Mouse (Mus musculus): Measurements from ENCODE around the gene Ptpn6. TPM values are rescaled to one million over a fixed set of nuclear protein-coding genes. Genes with fewer than 3 reads are reported as not detected.

Ptpn6 gene
- polyA plus RNA-seq, 2 experiments: 9.6 to 13.9 TPM

DNA sequence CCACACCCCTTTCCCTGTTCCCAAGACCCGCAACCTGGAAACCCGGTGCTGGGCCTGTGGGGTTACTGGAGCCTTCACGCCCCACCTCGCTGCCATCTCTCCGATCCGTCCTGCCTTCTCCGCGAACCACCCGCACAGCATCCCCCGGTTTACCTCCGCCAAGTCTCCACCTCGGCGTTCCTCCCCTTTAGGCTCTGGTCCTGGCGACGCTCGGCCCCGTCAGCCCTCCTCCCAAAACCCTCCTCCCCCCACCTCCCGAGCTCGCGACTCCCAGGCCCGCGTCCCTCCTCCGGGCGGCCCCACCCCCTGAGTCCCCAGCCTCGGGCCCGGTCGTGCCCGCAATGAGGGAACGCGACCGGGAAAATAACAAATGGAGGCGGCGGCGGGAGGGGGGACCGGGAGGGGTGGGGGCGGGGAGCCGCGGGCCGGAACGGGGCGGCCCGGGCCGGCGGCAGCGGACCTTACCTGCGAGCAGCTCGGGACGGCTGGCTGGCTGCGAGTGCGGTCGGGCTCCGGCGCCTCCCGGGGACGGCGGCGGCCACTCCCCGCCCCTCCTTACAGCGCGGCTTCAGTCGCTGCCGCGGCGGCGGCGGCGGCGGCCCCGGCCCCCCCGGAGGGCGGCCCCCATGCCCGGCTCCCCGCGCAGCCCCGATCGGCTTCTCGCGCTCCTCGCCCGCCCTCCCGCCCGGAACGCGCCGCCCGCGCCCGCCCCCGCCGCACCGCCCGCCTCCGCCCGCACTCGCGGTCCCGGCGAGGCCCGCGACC is 17.5 kb upstream of the Ptpn6 start, which contains the start of the genes Gm45234 and Atn1:
Gm45234 (minus strand) TSS at position 191 of the 765 bp plus-strand sequence.
Atn1 (minus strand) TSS at position 694 of the 765 bp plus-strand sequence.
- peak within 1 kb of the TSS; percentile 98 for H3K27ac ChIP-seq (replicated peaks; ENCODE audit: low read depth, low read length)
- H3K4me1 ChIP-seq (ENCODE audit: control insufficient read depth, insufficient read depth, low read length): peaks cover 36% of the 10 kb centered on the region
- DNase-seq (ENCODE audit: low spot score): peak; percentile 61
- H3K4me2 ChIP-seq (replicated peaks; ENCODE audit: low read depth, low read length, severe bottlenecking): peak within 1 kb of the TSS; percentile 72
- H3K36me3 ChIP-seq (ENCODE audit: control insufficient read depth, insufficient read depth, low read length): peaks cover 11% of the 10 kb centered on the region; the same call in 1 of the 2 replicates
- no peak for TF ChIP-seq POLR2A (IDR thresholded peaks at IDR 0.05; ENCODE audit: borderline replicate concordance, extremely low read depth, insufficient read depth, insufficient read length)
- no peaks in the 10 kb centered on the region for H3K9me3 ChIP-seq (ENCODE audit: control insufficient read depth, low read length)
- H3K4me3 ChIP-seq (replicated peaks; ENCODE audit: low read length): peak within 1 kb of the TSS; percentile 77
- ATAC-seq (ENCODE audit: low FRiP score, low read depth): peak; percentile 66
- H3K27me3 ChIP-seq (ENCODE audit: control insufficient read depth, insufficient read depth, low read length): no peaks in the 10 kb centered on the region
- peak within 1 kb of the TSS; percentile 93 for H3K9ac ChIP-seq (ENCODE audit: low read depth, low read length, severe bottlenecking)
- under 1% methylated on average over 29 of the region's 100 CpGs for WGBS

DNA sequence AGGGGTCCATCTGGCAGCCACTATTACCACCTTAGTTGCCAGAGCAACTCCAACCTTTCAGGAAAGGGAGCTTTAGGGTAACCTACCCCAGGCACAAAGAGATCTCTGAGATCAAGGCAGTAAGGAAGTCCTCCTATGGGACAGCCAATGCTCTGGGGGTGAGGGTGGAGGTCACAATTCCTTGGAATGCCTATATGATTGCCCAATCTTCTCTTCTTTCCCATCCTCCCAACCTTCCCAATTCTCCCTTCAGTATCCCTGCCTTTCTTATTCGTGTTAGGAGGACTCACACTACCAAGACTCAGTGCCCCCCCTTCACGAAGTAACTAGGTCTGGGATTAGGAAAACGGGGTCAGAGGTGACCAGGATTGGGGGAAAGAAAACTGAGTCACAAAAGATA is 16.8 kb upstream of the Ptpn6 start:
- Histone ChIP-seq H3K9me3 (ENCODE audit: control insufficient read depth, low read length) (no peaks in the 10 kb centered on the region), H3K4me3 (replicated peaks; ENCODE audit: low read length) (peak overlapping the region; percentile 77), H3K27me3 (ENCODE audit: control insufficient read depth, insufficient read depth, low read length) (no peaks in the 10 kb centered on the region), H3K27ac (replicated peaks; ENCODE audit: low read depth, low read length) (peak overlapping the region; percentile 98), H3K4me1 (ENCODE audit: control insufficient read depth, insufficient read depth, low read length) (peaks cover 36% of the 10 kb centered on the region), H3K36me3 (ENCODE audit: control insufficient read depth, insufficient read depth, low read length) (peaks cover 12% of the 10 kb centered on the region), H3K4me2 (replicated peaks; ENCODE audit: low read depth, low read length, severe bottlenecking) (peak overlapping the region; percentile 72), H3K9ac (ENCODE audit: low read depth, low read length, severe bottlenecking) (peak overlapping the region; percentile 93)
- no peak for ATAC-seq (ENCODE audit: low FRiP score, low read depth)
- WGBS: 3% methylated on average over 3 of the region's 3 CpGs
- TF ChIP-seq POLR2A (IDR thresholded peaks at IDR 0.05; ENCODE audit: borderline replicate concordance, extremely low read depth, insufficient read depth, insufficient read length): no peak
- DNase-seq (ENCODE audit: low spot score): no peak

DNA sequence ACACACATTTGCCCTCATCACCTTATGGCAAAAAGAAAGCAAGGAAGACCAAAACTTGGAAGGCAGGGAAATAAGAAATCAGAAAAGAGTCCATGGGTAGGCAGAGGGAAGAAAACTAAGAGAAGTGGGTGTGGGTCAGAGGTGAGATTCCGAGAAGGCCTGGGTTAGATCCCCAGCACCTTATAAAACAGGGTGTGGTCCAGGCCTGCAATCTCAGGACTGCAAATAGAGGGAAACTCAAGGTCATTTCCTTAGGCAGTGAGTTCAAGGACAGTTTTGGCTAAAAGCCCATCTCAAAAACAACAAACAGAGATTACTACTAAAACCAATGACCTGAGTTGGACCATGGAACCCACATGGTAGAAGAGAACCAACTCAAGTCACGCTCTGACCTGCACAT is 15.3 kb upstream of the Ptpn6 start:
- Histone ChIP-seq H3K9ac (ENCODE audit: low read depth, low read length, severe bottlenecking) (no peak overlapping the region), H3K27me3 (ENCODE audit: control insufficient read depth, insufficient read depth, low read length) (no peaks in the 10 kb centered on the region), H3K4me3 (replicated peaks; ENCODE audit: low read length) (0 out of 2 replicates have a peak overlapping the region, but pooled peaks have one; percentile 3), H3K36me3 (ENCODE audit: control insufficient read depth, insufficient read depth, low read length) (peaks cover 27% of the 10 kb centered on the region), H3K4me1 (ENCODE audit: control insufficient read depth, insufficient read depth, low read length) (peaks cover 32% of the 10 kb centered on the region), H3K4me2 (replicated peaks; ENCODE audit: low read depth, low read length, severe bottlenecking) (no peak overlapping the region; the same call in 1 of the 2 replicates), H3K9me3 (ENCODE audit: control insufficient read depth, low read length) (no peaks in the 10 kb centered on the region), H3K27ac (replicated peaks; ENCODE audit: low read depth, low read length) (no peak overlapping the region)
- no peak for TF ChIP-seq POLR2A (IDR thresholded peaks at IDR 0.05; ENCODE audit: borderline replicate concordance, extremely low read depth, insufficient read depth, insufficient read length)
- DNase-seq (ENCODE audit: low spot score) (no peak), ATAC-seq (ENCODE audit: low FRiP score, low read depth) (no peak)
- 86% methylated on average over 2 of the region's 2 CpGs for WGBS

DNA sequence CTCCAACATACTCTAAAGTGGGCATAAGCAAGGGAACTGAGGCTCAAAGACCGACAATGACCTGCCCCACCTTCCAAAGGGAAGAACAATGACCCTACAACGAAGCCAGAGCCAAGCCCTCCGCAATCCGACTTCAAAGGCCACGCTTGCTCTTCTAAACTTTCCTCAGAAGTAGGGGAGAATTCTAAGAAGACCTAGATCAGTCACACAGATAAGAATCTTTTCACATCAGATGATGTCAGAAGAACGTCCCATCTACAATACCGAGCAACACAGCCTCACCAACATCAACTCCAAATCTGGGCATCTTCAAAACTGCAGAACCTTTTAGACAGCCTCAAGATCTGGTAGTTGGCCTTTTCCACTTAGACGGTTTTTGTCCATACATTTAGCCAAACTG is 11.9 kb upstream of the Ptpn6 start:
- Histone ChIP-seq H3K9ac (ENCODE audit: low read depth, low read length, severe bottlenecking) (no peak overlapping the region), H3K9me3 (ENCODE audit: control insufficient read depth, low read length) (no peaks in the 10 kb centered on the region), H3K36me3 (ENCODE audit: control insufficient read depth, insufficient read depth, low read length) (peaks cover 51% of the 10 kb centered on the region), H3K4me1 (ENCODE audit: control insufficient read depth, insufficient read depth, low read length) (peaks cover 25% of the 10 kb centered on the region), H3K4me3 (replicated peaks; ENCODE audit: low read length) (no peak overlapping the region), H3K27me3 (ENCODE audit: control insufficient read depth, insufficient read depth, low read length) (no peaks in the 10 kb centered on the region), H3K27ac (replicated peaks; ENCODE audit: low read depth, low read length) (no peak overlapping the region), H3K4me2 (replicated peaks; ENCODE audit: low read depth, low read length, severe bottlenecking) (no peak overlapping the region)
- no peak for DNase-seq (ENCODE audit: low spot score)
- ATAC-seq (ENCODE audit: low FRiP score, low read depth): no peak
- 87% methylated on average over 8 of the region's 8 CpGs for WGBS
- no peak for TF ChIP-seq POLR2A (IDR thresholded peaks at IDR 0.05; ENCODE audit: borderline replicate concordance, extremely low read depth, insufficient read depth, insufficient read length)

DNA sequence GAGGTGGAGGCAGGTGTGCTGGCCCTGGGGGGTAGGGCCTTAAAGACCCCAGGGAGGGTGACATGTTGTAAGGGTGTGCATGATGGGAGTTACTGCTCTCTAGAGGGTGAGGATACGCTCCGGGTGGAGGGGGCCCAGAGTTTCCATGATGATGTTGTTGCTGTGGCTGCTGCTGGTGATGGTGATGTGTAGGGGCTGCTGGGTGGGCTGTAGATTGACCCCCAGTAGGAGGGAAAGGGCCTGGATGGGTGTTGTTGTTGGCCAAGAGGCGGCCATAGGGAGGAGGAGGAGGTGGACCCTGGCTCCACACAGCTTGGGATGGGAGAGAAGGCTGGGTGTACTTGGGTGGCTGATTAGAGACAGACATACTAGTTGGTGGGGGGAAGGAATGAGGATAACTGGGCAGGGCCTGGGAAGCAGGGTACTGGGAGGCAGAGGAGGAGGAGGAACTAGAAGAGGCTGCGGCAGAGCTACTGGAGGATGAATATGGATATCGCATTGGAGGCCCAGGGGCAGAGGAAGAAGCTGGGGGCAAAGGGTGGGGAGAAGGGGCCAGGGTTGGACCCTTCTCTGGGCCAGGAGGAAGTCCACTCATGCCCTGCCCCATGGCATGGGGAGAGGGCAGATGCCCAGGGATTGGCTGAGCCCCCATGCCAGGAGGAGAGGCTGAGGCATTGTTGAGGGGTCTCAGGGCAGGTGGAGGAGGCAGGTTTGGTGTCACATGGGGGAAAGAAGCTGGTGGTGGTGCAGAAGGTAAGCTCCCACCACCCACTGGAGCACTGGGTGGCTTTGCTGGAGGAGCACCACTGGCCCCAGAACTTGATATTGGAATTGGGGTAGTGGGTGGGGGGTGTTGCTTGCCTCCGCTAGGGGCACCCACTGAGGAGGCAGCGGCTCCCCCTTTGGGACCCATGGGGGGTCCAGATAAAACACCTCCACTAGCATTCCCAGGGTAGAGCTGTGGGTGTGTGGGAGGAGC is 8.4 kb upstream of the Ptpn6 start:
- Histone ChIP-seq H3K27me3 (ENCODE audit: control insufficient read depth, insufficient read depth, low read length) (no peaks in the 10 kb centered on the region), H3K4me2 (replicated peaks; ENCODE audit: low read depth, low read length, severe bottlenecking) (peak overlapping the region; percentile 98), H3K27ac (replicated peaks; ENCODE audit: low read depth, low read length) (no peak overlapping the region), H3K9me3 (ENCODE audit: control insufficient read depth, low read length) (no peaks in the 10 kb centered on the region), H3K36me3 (ENCODE audit: control insufficient read depth, insufficient read depth, low read length) (peaks cover 70% of the 10 kb centered on the region), H3K4me1 (ENCODE audit: control insufficient read depth, insufficient read depth, low read length) (peaks cover 14% of the 10 kb centered on the region), H3K4me3 (replicated peaks; ENCODE audit: low read length) (no peak overlapping the region), H3K9ac (ENCODE audit: low read depth, low read length, severe bottlenecking) (no peak overlapping the region)
- ATAC-seq (ENCODE audit: low FRiP score, low read depth): no peak
- no peak for DNase-seq (ENCODE audit: low spot score)
- TF ChIP-seq POLR2A (IDR thresholded peaks at IDR 0.05; ENCODE audit: borderline replicate concordance, extremely low read depth, insufficient read depth, insufficient read length): no peak
- 83% methylated on average over 7 of the region's 7 CpGs for WGBS
